Mouse (Mus musculus): ENCODE data around the gene Soat1.
"Not testable (repeated sequence)": the region's sequence is repeated elsewhere in the genome, so short reads cannot be mapped to it uniquely, and the experiment has no call there.

Soat1 gene

GRCm38 (mm10) chr1:156425746-156426145, 48.4 kb downstream of the Soat1 start:
- DNase-seq (ENCODE audit: low spot score in 2 of 2): no peak

- DNase-seq (ENCODE audit: low spot score in 2 of 2): no peak
Observed at GRCm38 (mm10) chr1:156424054-156424453, 50.1 kb downstream of the Soat1 start.

- DNase-seq (ENCODE audit: low spot score in 2 of 2): no peak
Observed at GRCm38 (mm10) chr1:156423493-156423892, 50.6 kb downstream of the Soat1 start.

- DNase-seq (ENCODE audit: low spot score in 2 of 2): no peak
Observed at GRCm38 (mm10) chr1:156422856-156423255, 51.3 kb downstream of the Soat1 start.

GRCm38 (mm10) chr1:156420671-156421297, 53.3 kb downstream of the Soat1 start, which contains the start of gene Axdnd1:
TSS of gene Axdnd1 (minus strand) at chr1:156421159.
- DNase-seq (ENCODE audit: low spot score in 2 of 2): peak; percentile 84 to 86

GRCm38 (mm10) chr1:156418170-156418569, 56.0 kb downstream of the Soat1 start:
- peak; percentile 19 to 62 for DNase-seq (ENCODE audit: low spot score in 2 of 2)

- DNase-seq (ENCODE audit: low spot score in 2 of 2): no peak
Observed at GRCm38 (mm10) chr1:156408521-156408920, 65.6 kb downstream of the Soat1 start.

GRCm38 (mm10) chr1:156408004-156408403, 66.1 kb downstream of the Soat1 start:
- no peak for DNase-seq (ENCODE audit: low spot score in 2 of 2)

- no peak for DNase-seq (ENCODE audit: low spot score in 2 of 2)
Observed at GRCm38 (mm10) chr1:156403251-156403650, 70.9 kb downstream of the Soat1 start.

GRCm38 (mm10) chr1:156402491-156402890, 71.6 kb downstream of the Soat1 start:
- no peak for DNase-seq (ENCODE audit: low spot score in 2 of 2)

- DNase-seq (ENCODE audit: low spot score in 2 of 2): not testable (repeated sequence)
Observed at GRCm38 (mm10) chr1:156400159-156400558, 74.0 kb downstream of the Soat1 start.

- DNase-seq (ENCODE audit: low spot score in 2 of 2): no peak
Observed at GRCm38 (mm10) chr1:156393148-156393547, 81.0 kb downstream of the Soat1 start.

GRCm38 (mm10) chr1:156386880-156387279, 87.3 kb downstream of the Soat1 start:
- no peak for DNase-seq (ENCODE audit: low spot score in 2 of 2)

- no peak for DNase-seq (ENCODE audit: low spot score in 2 of 2)
Observed at GRCm38 (mm10) chr1:156386232-156386631, 87.9 kb downstream of the Soat1 start.

GRCm38 (mm10) chr1:156381217-156381616, 92.9 kb downstream of the Soat1 start:
- DNase-seq (ENCODE audit: low spot score in 2 of 2): no peak
